Mouse (Mus musculus) brown adipose tissue, adult 24 weeks (tissue): ENCODE data around the gene Rtp1. TPM values are rescaled to one million over a fixed set of nuclear protein-coding genes. Genes with fewer than 3 reads are reported as not detected.

ENCODE experiments used
- H3K27ac ChIP-seq: fragments of 200-500 bp; replicated peaks from 2 replicates; pipeline ENCODE4 v1.5.1; 2012; ENCODE audit warnings: low read depth, mild to moderate bottlenecking, low read length
- H3K4me1 ChIP-seq: fragments of 200-500 bp; 2 replicates; pipeline ENCODE4 v1.6.1; 2012; ENCODE audit warnings: low read length, mixed read lengths; ENCODE audit not compliant: control insufficient read depth, insufficient read depth, insufficient read length
- H3K4me3 ChIP-seq: fragments of 200-500 bp; 2 replicates; pipeline ENCODE4 v1.5.1; 2012; ENCODE audit warnings: low read depth, mild to moderate bottlenecking, low read length, moderate library complexity; ENCODE audit not compliant: insufficient read depth
- polyA plus RNA-seq: library from polyadenylated mRNA; stranded (reverse); fragments of >200 nt; gene quantifications from 2 replicates; pipeline ENCODE4 v1.2.4, GENCODE M21; 2012; ENCODE audit not compliant: missing spikeins, insufficient read depth, insufficient read length

Gene Rtp1
- polyA plus RNA-seq, 1 experiment: not detected

DNA sequence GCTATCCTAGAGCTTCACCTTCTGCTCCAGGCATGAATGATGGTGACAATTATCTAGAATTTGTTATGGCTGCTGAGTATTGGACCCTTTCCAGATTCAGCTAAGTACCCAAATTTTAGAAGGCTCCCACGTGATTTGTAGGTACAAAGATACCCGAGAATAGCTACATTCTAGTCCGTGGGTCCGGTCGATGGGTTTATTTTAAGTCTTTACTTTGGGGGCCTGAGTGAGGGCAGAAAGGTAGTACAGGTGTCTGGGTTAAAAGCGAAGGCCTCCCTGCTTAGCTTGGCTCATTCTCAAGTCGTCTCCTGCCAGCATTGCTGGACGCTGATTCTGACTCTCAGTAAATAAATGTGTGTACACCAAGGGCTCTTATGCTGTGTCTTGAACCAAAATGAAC, 1.1 kb downstream of the Rtp1 start:
- no peak overlapping the region for H3K27ac ChIP-seq

DNA sequence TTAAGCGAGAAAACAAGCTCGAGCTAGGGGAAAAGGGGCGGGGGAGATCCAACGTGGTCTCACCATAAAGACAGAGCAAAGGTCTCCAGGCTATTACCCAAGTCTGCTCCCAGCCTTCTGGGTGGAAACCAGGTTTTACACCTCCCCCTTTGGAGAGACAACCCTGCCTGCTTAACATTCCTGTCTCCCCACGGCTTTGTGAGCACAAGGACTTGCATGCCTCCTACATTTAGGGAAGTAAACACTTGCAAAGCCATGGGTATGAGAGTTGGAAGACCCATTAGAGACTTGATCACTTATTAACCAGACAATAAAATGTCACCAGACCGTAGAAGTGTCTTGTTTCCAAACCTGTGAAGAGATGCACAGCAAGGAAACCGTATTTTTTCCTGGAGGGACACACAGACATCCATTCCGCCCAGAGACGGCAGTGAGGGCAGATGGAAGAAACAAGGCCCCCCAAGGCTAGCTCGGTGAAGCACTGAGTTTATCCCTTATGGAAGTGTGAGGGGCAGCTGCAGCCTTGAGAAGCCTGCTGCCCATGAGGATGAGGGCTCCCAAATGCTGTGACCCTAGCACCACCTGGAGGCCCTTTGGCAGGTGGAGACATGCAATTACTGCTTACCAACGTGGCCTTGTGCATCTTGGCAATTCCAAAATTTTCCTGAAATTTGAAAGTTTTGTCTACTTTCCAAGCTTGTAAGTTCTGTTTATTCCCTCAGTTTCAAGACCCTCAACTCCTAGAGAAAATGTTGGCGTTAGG, 8.7 kb downstream of the Rtp1 start:
- Histone ChIP-seq H3K27ac (no peak overlapping the region), H3K4me1 (no peaks in the 10 kb centered on the region), H3K4me3 (no peak overlapping the region)

More for the DNA sequence above, 1.1 kb downstream of the Rtp1 start:
- Histone ChIP-seq H3K4me3 (no peak overlapping the region), H3K4me1 (no peaks in the 10 kb centered on the region)

DNA sequence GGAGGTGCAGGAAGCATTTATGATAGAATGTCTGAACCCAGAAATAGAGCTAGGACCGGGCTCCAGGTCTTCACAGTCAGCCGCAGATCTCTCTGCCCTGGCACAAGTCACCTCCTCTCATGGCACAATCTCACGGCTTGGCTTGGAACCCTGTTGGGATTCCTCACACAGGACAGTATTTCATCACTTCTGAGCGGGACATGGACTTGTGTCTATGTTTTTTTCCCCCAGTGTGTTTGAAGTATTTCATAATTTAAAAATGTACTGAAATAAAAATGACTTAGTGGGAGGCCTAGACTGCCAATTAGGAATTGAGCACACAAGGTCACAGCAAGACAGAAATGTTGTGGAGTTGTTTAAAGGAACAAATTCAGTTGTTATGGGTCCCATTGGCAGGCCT, 15.3 kb downstream of the Rtp1 start:
- peaks cover 13% of the 10 kb centered on the region for H3K4me1 ChIP-seq
- peak overlapping the region; percentile 69 for H3K27ac ChIP-seq
- H3K4me3 ChIP-seq: no peak overlapping the region

DNA sequence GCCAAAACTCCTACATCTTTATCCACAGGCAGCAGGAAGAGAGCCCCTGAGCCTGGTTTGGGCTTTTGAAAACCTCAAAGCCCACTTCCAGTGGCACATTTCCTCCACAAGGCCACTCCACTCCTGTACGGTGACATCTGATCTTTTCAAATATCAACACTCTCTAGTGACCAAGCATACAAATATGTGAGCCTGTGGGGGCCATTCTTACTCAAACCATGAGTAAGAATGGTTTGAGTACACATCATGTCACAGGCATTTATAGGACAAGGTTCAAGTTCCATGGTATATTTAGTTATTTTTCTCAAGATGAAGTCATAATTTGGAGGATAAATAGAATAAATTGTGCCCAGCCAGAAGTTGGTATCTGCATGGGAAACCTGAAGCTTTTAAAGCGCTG, 21.0 kb downstream of the Rtp1 start:
- Histone ChIP-seq H3K4me3 (no peak overlapping the region), H3K27ac (no peak overlapping the region), H3K4me1 (peaks cover 11% of the 10 kb centered on the region)

DNA sequence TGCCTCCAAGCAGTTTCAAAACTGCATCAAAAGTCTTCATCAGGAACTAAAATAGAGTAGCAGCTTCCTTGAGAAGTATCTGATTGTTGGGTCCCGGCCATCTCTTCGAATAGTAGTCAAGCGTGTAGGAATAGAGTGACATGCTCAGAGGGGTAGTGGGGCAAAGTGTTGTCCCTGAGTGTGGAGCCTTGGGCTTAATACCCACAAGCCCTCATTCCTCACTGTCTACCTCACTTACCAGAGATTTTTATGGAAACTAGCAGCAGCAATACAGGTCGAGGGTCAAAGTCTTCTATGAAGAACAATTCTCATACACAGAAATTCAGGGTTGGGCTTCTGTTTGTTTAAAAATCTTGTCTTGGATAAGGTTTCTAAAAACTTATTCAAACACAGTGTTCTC, 21.9 kb downstream of the Rtp1 start:
- H3K4me3 ChIP-seq: no peak overlapping the region
- peaks cover 4% of the 10 kb centered on the region for H3K4me1 ChIP-seq
- no peak overlapping the region for H3K27ac ChIP-seq

DNA sequence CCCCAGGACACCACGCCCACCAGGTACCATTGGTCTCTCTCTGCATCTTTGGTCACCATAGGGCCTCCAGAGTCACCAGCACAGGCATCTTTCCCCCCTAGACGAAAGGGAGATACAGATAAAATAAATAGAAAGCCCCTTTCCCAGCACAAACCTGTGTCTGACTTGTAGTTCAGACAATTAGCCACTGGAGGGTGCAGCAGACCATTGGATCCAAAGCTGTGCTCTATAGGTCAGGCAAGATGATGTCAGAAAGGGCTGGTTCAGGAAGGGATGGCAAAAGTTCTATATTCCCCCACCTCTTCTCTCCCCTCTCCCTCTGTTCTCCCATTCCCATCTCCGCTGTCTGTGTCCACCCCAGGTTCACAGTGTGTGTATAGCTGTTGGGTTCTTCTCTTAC, 23.5 kb downstream of the Rtp1 start:
- no peak overlapping the region for H3K4me3 ChIP-seq
- H3K27ac ChIP-seq: no peak overlapping the region
- H3K4me1 ChIP-seq: no peaks in the 10 kb centered on the region

DNA sequence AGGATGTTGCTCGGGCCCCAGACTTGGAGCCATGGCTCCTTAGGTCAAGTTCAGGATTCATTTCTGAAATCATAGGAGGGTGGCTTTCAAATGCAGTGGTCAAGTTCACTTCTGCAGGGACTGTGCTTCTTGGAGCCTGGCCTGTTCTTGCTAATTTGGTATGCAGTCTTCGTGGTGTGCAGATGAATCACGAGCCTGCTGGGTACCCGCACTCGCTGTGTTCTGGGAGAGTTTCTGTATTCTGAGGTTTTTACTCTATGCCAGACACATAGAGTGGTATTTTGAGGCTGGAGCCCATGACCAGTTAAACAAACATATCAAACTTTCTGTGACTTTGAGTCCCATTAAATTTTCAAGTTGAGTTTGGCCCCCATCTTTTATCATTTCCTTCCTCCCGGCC, 25.4 kb downstream of the Rtp1 start:
- no peaks in the 10 kb centered on the region for H3K4me1 ChIP-seq
- no peak overlapping the region for H3K4me3 ChIP-seq
- H3K27ac ChIP-seq: no peak overlapping the region

DNA sequence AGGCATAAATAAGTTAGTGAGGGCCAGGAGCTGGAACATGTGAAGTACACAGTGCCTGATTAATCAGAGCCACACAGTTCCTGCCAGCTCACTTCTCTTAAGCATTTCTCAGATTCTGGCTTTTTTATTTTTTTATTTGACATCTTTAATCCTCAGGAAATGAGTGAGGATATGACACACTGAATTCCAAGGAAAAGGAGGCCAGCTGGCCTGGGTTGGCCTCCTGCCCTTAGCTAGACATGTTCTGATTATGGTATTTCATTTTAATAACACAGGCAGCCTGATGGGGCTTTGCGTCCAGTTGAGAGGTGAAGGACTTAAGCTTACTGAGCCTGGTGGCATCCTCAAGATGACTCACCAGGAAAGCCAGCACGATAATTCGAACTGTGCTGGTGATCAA, 27.6 kb downstream of the Rtp1 start:
- no peak overlapping the region for H3K4me3 ChIP-seq
- no peak overlapping the region for H3K27ac ChIP-seq
- no peaks in the 10 kb centered on the region for H3K4me1 ChIP-seq

DNA sequence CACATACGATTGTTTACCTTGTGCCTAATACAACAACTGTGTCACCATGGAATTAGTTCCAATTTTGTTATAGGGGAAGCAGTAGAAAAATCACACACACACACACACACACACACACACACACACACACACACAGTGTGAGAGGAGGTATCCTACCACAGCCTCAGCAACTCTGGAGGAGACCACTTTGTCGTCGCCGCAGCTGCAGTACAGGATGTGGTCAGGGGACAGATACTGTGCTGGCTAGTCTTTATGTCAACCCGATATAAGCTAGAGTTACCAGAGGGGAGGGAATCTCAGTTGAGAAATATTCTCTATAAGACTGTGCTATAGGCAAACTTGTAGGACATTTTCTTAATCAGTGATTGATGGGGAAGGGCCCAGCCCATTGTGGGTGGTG, 28.4 kb downstream of the Rtp1 start:
- Histone ChIP-seq H3K4me3 (no peak overlapping the region), H3K27ac (no peak overlapping the region), H3K4me1 (no peaks in the 10 kb centered on the region)

DNA sequence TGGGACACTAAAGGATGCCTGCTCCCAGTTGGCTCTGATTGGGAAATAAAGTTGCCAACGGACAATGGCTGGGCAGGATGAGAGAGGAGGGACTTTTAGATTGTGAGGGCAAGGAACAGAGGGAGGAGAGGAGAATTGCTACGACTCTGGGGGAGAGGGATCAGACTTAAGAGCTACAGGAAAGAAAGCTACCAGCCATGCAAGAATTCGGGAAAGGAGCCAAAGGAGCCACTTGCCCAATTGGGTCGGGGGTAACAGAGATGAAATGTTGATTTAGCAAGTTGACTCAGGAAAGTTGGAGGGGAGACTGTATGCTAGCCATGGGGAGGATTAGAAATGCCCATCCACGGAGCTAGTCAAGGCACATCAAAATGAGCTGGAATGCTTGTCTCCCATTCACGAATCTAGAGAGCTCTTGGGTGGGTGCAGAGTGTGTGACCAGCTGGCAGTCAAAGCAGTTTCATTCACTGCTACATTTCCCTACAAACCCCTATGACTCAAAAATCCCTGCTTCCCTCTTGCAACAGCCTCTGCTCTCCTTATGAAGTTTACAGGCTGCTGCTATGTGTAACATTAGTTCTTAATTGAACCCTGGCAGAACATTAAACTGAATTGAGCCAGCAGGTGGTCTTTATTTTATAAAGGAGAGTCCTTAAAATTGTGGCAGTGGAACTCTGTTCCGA, 30.1 kb downstream of the Rtp1 start:
- Histone ChIP-seq H3K4me1 (no peaks in the 10 kb centered on the region), H3K27ac (no peak overlapping the region), H3K4me3 (no peak overlapping the region)

DNA sequence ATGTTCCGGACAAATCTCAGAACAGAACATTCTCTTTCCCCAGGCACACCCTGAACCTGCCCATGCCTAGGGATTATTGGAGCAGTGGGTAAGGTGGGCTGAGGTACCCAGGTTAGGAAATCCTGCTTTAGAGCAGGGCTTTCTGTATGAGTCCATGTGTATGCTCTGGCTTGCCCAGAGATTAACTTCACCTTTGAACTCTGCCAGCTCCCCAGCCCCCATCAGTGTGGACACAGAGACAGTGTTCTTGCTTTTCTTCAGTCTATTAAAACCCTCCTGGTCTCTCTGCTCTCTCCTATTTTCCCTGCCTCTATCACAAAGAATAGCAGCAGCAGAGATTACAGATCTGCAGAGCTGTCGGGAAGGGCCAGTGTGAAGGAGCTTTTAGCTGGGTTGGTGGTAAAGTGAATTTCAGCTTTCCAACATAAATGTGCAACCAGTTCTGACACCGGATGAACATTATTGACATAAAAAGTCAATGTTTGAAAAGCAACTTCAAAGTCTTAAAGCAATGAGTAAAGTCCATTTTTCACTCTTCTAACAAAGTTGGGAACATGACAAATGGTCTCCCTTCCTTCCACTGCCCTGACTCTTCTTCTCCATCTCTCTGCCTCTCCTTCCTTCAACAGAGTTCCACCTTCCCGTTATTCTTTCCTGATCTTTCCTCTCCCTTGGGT, 34.9 kb downstream of the Rtp1 start:
- H3K4me3 ChIP-seq: no peak overlapping the region
- no peak overlapping the region for H3K27ac ChIP-seq
- no peaks in the 10 kb centered on the region for H3K4me1 ChIP-seq

DNA sequence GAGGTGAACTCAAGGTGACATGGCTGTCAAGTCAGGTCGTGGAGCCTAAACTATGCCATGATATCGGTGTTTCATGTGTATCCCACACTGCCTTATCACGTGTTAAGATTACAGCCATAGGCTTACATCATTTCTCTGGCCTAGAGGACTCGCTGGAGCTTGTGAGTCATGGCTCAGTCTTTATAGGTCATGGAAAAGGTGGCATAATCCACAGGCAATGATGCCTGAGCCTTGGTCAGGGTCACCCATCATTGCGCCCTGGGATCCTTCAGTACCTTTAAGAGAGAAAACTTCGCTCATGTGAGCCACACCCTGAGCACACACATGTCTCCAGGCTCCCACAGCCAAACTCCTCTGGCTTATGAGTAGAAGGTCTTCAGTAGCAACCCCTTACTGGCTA, 42.6 kb downstream of the Rtp1 start:
- H3K4me1 ChIP-seq: no peaks in the 10 kb centered on the region
- H3K27ac ChIP-seq: no peak overlapping the region
- H3K4me3 ChIP-seq: no peak overlapping the region

DNA sequence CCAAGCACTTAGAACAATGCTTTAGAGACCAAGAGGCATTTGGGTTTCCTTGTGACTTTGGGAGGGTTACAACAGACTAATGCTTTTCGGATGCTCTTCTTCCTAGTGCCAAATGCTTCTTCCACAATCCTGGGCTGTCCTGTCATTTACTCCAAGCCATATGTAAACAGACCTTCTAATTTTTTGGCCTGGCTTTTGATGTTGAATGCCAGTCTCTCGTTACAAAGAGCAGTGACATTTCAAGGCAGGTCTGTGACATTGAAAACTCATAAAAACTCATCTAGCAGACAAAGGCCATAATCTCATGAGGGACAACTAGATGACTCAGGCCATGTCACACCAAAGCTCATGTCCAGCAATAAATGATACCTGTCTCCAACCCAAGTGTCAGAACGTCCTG, 43.1 kb downstream of the Rtp1 start:
- H3K4me1 ChIP-seq: no peaks in the 10 kb centered on the region
- no peak overlapping the region for H3K4me3 ChIP-seq
- no peak overlapping the region for H3K27ac ChIP-seq

DNA sequence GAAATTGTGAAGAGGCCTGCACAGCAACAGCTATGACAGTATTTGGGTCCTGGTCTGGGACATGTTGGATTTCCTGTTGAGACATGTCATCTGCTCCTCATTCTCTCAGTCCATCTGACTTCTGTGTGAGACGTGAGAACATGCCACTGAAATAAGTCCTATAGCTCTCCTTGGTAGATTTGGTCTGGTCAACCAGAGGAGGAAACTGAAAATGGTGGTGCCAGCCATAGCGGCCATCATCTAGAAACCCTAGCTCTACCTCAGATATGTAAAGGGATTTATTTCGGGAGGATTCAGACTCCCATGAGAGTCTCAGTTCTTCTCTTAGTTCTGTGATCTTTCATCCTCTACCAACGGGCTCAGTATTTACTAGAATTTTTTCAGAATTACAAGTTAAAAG, 46.7 kb downstream of the Rtp1 start:
- Histone ChIP-seq H3K4me3 (no peak overlapping the region), H3K27ac (no peak overlapping the region), H3K4me1 (no peaks in the 10 kb centered on the region)

DNA sequence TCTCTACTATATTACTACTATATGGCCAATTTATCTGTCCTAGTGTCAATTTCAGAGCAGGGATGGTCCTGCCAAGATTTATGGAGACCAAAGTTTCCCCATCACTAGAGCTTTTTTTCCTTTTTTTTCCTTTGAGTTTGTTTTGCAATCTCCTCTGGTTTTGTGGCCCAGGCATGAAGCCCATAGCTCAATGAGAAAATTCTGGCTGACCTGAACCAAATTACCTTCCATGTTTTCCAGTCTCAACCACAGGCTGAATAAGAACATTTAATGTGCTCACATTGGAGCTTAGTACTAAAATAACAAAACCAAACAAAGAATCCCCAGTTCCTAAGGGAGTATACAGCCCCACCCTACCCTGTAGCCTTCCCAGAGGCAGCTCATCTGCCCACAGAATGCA, 47.7 kb downstream of the Rtp1 start:
- Histone ChIP-seq H3K4me1 (no peaks in the 10 kb centered on the region), H3K27ac (no peak overlapping the region), H3K4me3 (no peak overlapping the region)
